Mouse (Mus musculus): ENCODE results near the gene Phyh. TPM values are rescaled to one million over a fixed set of nuclear protein-coding genes. Genes with fewer than 3 reads are reported as not detected.
"Not testable (repeated sequence)": the region's sequence is repeated elsewhere in the genome, so short reads cannot be mapped to it uniquely, and the experiment has no call there.

Gene Phyh
- total RNA-seq, 2 experiments from 2014 or later: 90.9 to 91.1 TPM

DNA sequence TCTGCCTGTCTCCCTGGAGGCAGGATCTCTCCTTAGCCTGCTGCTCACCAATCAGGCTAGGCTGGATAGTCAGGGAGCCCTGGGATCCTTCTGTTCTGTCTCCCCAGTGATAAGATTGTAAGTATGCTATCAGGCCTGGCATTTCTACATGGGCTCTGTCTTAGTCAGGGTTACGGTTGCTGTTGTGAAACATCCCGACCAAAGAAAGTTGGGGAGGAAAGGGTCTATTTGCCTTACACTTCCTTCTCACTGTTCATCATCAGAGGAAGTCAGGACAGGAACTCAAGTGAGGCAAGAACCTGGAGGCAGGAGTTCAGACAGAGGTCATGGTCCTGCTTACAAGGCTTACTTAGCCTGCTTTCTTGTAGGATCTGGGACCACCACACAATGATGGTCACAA, 10.4 kb downstream of the Phyh start:
- Histone ChIP-seq H3K4me3 (no peak overlapping the region), H3K27ac (no peak overlapping the region)
- DNase-seq (ENCODE audit: low spot score in 2 of 2): no peak
- no peak for TF ChIP-seq CTCF (conservative IDR thresholded peaks at IDR 0.05)

DNA sequence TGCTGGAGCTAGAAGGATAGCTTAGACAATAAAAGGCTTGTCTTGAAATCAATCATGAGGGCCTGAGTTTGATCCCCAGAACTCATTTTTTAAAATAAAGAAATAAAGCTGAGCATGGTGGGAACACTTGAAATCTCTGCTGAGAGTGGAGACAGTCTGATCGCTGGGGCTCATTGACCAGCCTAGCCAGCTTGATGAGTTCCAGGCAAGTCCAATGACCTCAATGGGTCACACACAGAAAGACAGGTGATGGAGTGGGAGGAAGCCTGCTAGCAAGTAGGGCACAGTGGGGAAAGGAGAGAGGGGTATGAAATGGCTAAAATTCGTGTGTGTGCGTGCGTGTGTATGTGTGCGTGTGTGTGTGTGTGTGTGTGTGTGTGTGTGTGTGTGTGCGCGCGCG, 15.7 kb downstream of the Phyh start:
- no peak for TF ChIP-seq CTCF (conservative IDR thresholded peaks at IDR 0.05)
- Histone ChIP-seq H3K27ac (no peak overlapping the region), H3K4me3 (no peak overlapping the region)
- no peak for DNase-seq (ENCODE audit: low spot score in 2 of 2)

DNA sequence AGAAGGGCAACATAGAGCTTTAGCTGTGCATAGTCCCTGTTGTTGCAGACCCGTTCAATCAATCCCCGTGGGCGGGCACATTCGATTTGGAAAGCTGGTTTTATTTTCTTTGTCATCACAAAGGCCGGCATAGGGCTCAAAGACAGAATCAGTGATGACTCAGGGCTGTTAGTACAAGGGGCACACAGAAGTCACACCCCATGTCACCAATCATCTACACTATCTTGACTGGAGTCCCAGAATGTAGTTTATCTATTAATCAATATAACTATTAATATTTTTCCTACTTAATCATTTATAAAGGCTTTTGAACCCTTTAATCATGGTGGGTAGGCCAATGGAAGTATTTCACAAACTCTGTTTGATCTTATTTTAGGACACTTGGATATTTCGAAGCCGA, 19.1 kb downstream of the Phyh start:
- no peak for DNase-seq (ENCODE audit: low spot score in 2 of 2)
- Histone ChIP-seq H3K27ac (no peak overlapping the region), H3K4me3 (no peak overlapping the region)
- no peak for TF ChIP-seq CTCF (conservative IDR thresholded peaks at IDR 0.05)

DNA sequence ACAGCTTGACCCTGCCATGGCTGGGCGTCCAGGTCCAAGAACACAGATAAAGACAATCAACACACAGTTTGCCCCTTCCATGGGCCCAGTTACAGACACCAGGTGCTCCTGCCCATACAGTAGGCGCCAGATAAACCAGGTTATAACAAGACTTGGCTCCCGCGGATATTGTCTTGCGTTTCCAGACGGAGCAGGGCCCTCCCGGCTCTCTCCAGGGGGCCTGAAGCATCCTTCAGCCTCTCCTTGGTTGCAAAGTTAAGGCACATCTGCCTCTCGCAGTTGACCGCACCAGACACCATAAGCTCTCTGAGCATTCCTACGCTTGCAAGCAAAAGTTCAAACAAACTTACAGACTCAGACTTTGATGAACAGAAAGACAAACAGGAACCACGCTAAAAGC, 22.0 kb downstream of the Phyh start:
- TF ChIP-seq CTCF (conservative IDR thresholded peaks at IDR 0.05): no peak
- DNase-seq (ENCODE audit: low spot score in 2 of 2): no peak
- H3K27ac ChIP-seq: no peak overlapping the region
- H3K4me3 ChIP-seq: no peak overlapping the region

DNA sequence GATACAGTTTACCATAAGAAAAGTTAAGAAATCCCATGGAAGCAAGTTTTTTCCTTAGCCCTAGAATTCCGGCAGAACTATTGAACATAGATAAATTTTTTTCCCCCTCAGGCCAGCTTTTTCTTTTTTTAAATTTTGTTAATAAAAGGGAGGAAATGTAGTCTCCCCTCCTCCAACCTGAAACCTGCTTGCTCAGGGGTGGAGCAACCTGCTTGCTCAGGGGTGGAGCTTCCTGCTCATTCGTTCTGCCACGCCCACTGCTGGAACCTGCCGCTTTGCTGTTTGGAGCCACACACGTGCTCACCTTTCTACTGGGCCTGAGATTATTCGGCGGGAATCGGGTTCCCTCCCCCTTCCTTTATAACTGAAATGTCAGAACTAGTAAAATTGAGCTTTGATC, 30.9 kb downstream of the Phyh start:
- not testable (repeated sequence) for H3K4me3 ChIP-seq; H3K27ac ChIP-seq; DNase-seq (ENCODE audit: low spot score in 2 of 2)

DNA sequence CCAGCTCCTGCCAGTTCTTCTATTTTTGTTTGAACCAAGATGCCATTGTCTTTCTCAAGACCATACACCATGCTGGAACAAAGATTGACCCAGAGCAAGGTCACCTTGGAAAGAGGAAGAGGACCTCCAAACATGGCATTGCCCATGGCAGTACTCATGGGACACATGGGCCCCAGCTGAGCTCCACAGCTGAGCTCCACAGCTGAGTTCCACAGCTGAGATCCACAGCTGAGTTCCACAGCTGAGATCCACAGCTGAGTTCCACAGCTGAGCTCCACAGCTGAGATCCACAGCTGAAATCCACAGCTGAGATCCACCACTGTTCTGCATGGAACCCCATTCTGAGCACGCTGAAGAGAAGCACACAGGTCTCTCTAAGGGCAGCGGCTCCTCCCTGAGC, 32.2 kb downstream of the Phyh start:
- no peak for TF ChIP-seq CTCF (conservative IDR thresholded peaks at IDR 0.05)
- no peak for DNase-seq (ENCODE audit: low spot score in 2 of 2)
- H3K4me3 ChIP-seq: no peak overlapping the region
- no peak overlapping the region for H3K27ac ChIP-seq

DNA sequence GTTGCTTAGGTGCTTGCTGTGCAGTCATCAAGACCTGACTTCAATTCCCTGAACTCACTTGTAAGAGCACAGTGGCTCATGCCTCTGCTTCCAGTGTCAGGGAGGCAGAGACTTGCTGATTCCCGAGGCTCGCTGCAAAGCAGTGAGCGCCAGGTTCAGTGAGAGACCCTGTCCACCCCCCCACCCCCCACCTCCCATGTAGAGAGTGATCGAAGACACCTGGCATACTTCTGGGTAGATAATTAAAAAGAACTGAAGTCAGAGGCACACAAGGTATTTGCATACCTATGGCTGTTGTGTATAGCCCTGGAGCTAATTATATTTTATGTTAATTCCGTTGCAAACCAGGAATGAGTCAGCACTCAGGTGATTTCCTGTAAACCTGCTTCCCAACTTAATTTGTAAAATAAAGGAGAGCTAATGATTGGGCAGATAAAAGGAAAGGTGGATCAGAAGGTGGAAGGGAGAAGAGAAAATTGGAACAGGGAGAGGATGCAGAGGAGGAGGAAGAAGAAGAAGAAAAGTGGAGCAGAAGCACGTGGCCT, 35.5 kb downstream of the Phyh start:
- no peak overlapping the region for H3K4me3 ChIP-seq
- no peak overlapping the region for H3K27ac ChIP-seq
- TF ChIP-seq CTCF (conservative IDR thresholded peaks at IDR 0.05): no peak
- DNase-seq (ENCODE audit: low spot score in 2 of 2): no peak

DNA sequence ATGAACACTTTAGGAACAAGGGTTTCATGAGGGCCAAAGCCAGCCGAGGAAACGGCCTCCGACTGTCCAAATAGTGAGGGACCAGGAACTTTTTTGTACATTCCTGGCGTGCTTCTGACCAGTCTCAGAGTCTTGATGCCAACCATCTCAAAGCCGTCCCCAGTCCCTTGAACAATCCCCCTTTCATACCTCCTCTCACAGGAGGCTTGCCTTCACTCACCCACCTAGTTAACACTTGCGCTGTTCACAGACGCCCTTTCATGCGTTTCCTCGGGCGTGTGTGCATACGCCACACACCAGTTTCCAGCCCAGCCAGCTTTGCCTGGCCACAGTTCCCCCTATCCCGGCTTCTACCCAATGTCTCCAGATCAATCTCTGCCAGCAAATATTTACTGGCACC, 39.2 kb downstream of the Phyh start:
- no peak for TF ChIP-seq CTCF (conservative IDR thresholded peaks at IDR 0.05)
- DNase-seq (ENCODE audit: low spot score in 2 of 2): no peak
- H3K27ac ChIP-seq: no peak overlapping the region
- no peak overlapping the region for H3K4me3 ChIP-seq

DNA sequence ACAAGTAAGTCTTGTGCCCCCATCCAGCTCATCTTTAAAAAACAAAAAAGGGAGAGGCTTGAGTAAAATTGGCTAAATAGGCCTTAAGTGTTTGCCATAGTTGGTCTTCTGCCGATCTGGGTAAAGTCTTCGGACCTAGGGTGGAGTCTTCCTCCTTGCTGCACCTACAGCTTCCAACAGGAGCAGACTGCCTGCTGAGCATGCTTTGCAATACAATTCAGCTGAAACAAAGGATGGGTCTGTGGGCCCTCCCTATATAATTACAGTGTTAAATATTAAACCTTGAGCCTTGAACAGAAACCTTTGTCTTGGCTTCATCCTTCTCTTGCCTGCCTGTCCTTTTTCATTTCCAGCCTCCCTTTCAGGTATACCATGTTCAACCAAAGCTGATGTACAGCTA, 49.0 kb downstream of the Phyh start:
- DNase-seq (ENCODE audit: low spot score in 2 of 2): no peak
- no peak overlapping the region for H3K4me3 ChIP-seq
- TF ChIP-seq CTCF (conservative IDR thresholded peaks at IDR 0.05): no peak
- no peak overlapping the region for H3K27ac ChIP-seq

DNA sequence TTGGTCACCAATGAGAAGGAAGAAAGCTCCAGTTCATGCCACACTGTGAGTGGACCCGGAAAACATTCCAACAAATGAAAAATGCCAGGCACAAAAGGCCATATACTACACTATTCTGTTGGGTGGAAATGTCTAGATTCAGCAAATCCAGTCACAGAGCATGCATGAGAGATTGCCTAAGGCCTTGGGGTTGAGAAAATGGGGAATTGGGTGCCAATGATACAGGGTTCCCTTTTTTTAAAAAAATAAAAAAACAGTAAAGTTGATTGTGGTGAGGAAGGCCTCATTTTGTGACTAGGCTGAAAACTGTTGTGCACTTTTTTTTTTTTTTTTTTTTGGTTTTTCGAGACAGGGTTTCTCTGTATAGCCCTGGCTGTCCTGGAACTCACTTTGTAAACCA, 50.3 kb downstream of the Phyh start:
- no peak for DNase-seq (ENCODE audit: low spot score in 2 of 2)
- no peak for TF ChIP-seq CTCF (conservative IDR thresholded peaks at IDR 0.05)
- no peak overlapping the region for H3K27ac ChIP-seq
- H3K4me3 ChIP-seq: no peak overlapping the region

DNA sequence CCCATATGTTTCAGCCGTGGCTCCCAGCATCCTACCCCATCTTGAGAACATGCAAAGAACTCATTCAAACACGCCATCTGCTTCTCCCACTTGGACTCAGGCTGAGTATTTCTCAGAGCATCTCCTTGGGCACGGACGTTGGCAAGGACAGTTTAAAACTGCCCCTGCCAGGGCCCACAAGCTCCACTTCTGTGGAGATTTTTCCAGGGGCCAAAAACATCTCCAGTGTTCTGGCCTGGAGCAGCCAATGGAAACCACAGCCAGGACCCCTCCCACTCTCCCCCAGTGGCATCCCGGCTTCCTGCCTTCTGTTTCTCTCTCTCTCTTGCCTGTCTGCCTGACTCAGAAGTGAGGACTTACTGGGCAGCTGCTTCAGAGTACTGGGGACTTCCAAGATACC, 57.0 kb downstream of the Phyh start, which contains the start of gene Ucma:
Gene Ucma, plus strand, starts transcription at position 316 of the 400 bp plus-strand sequence.
- no peak for TF ChIP-seq CTCF (conservative IDR thresholded peaks at IDR 0.05)
- no peak within 1 kb of the TSS for H3K4me3 ChIP-seq
- H3K27ac ChIP-seq: peak within 1 kb of the TSS; percentile 11; the same call in 1 of the 2 replicates
- DNase-seq (ENCODE audit: low spot score in 2 of 2): peak in 1 of 2 experiments; percentile 42

DNA sequence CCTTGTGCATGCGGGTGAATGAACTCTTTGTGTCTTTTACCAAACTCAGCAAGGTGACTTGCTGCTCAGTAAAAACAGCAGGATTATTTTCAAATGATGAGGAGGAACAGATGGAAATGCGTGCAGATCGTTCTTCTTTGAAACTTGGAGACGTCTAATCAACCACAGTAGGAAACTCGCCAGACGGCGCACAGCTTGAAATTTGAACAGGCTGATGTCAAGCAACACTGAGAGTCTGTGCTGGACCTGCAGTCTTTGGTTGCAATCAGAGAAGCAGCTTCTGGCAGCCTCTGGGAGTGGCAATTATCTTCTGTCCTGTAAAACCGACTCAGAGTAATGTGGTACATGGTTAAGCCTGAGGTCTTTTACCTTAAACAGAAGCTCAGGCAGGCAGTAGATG, 59.3 kb downstream of the Phyh start:
- Histone ChIP-seq H3K27ac (peak overlapping the region; percentile 36; the same call in 1 of the 2 replicates), H3K4me3 (no peak overlapping the region)
- TF ChIP-seq CTCF (conservative IDR thresholded peaks at IDR 0.05): no peak
- DNase-seq (ENCODE audit: low spot score in 2 of 2): peak; percentile 41 to 55

DNA sequence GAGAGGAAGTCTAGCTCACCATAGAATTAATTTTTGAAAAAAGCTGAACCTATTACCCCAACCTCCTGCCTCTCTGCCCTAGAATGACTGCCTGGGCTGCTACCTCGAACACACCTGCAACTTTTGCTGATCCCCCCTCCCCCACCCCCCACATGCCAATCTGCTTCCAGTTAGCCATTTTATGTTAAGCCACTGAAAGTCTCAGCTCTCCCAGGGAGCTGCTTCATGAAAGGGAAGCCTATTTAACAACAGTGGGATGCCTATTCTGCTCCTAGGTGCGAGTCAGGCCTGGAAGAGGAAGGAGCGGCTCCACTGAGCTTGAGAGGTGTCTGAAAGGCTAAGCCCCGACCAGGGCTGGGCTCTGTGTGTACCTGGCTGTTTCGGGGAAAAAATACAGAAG, 65.2 kb downstream of the Phyh start:
- no peak overlapping the region for H3K27ac ChIP-seq
- no peak overlapping the region for H3K4me3 ChIP-seq
- DNase-seq (ENCODE audit: low spot score in 2 of 2): no peak
- no peak for TF ChIP-seq CTCF (conservative IDR thresholded peaks at IDR 0.05)

DNA sequence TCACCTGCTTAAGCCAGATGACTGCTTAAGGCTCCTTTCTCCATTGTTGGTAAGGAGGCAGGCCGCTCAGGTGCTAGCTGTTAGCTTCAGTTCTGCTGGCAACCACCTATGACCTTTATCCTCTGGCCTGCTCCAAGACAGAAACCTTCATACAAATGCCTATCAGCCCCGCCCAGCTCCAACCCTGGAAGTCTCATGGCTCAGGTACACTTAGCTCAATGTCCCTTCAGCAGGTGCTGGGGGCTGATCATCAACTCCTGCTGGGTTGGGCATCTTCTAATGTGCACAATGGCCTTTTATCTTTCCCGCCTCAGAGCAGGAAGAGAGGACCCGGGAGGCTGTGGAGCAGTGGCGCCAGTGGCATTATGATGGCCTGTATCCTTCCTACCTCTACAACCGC, 66.2 kb downstream of the Phyh start:
- no peak for TF ChIP-seq CTCF (conservative IDR thresholded peaks at IDR 0.05)
- no peak overlapping the region for H3K4me3 ChIP-seq
- no peak overlapping the region for H3K27ac ChIP-seq
- no peak for DNase-seq (ENCODE audit: low spot score in 2 of 2)

DNA sequence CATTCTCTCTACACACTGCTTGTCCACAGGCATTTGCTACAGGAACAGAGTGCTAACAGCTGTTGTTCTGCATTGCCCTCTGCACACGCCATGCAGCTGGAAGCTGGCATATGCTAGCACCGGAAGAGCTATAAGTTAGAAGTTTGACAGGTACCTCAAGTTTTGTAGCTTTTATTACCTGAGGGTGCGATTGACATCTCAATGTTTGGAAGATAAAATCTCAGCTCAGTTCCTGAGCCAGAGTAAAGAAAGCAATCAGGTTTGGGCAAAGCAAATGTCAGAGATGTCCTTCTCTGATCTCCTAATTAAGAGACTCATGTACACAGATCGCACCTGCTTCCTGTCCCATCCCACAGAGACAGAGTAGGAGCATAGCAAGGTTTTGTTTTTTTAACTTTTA, 68.0 kb downstream of the Phyh start:
- Histone ChIP-seq H3K27ac (no peak overlapping the region), H3K4me3 (no peak overlapping the region)
- no peak for DNase-seq (ENCODE audit: low spot score in 2 of 2)
- no peak for TF ChIP-seq CTCF (conservative IDR thresholded peaks at IDR 0.05)
